Mouse (Mus musculus) E14TG2a.4 (cell line): ENCODE results near the gene Poc5.

ENCODE experiments used
- CTCF ChIP-seq: conservative IDR thresholded peaks from 2 replicates; pipeline ENCODE4 v1.5.1; 2014; ENCODE audit warnings: low read length
- POU5F1 ChIP-seq: IDR thresholded peaks from 2 replicates; pipeline ENCODE4 v1.6.1; 2014; ENCODE audit warnings: low read length, borderline replicate concordance

DNA sequence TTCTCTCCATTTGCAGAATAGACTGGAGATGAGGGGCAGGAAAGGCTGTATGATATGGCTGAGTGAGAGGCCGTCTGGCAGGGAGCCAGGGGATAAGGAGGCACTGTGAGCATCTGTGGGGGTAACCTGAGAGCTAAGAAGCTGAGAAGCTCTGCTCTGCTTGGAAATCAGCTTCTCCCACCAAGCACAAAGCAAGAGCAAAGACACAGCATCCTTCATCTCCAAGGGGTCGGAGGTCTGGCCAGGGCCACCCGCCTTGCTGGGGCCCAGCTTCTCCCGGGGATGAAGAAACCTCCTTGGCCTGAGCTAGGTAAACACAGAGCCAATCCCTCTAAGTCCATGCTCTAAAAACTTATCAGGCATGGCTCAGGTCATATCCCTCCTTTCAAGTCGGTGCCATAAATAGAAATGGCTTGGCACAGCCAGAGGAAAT is 46.8 kb downstream of the Poc5 start:
- no peak for TF ChIP-seq CTCF
- TF ChIP-seq POU5F1, result no peak
